Mouse (Mus musculus): ENCODE data around the gene Adgrg2. TPM values are rescaled to one million over a fixed set of nuclear protein-coding genes. Genes with fewer than 3 reads are reported as not detected.

Adgrg2 gene
- total and polyA plus RNA-seq, 3 experiments: not detected

- DNase-seq (ENCODE audit: extremely low read depth): no peak
- in situ Hi-C loops (cut with MboI; ENCODE audit: low pct_ligation_motif_present, low pct_unique_long_range_greater_than_20kb, low sequenced_read_pairs) (loop anchor here (25.0 kb wide), 2 partner anchors 239 to 611 kb away; no protein-coding TSS in a partner anchor), dilution Hi-C loops (cut with MboI; ENCODE audit: extremely low pct_ligation_motif_present, extremely low pct_unique_long_range_greater_than_20kb, low sequenced_read_pairs) (no loop called here)
- H3K79me2 ChIP-seq (replicated peaks; ENCODE audit: control insufficient read depth, extremely low read depth, insufficient read depth, poor library complexity, severe bottlenecking): no peaks in the 10 kb centered on the region
- H3K9ac ChIP-seq (ENCODE audit: insufficient read depth, low read depth): no peak overlapping the region
- H3K27ac ChIP-seq (ENCODE audit: insufficient read depth, low read depth): no peak overlapping the region
- no peaks in the 10 kb centered on the region; a peak in 1 of 4 replicates for H3K4me1 ChIP-seq (ENCODE audit: control insufficient read depth in 1 of 2, insufficient read depth in 2 of 2)
- H3K36me3 ChIP-seq (replicated peaks in 1 of 2; ENCODE audit: control insufficient read depth in 1 of 2, insufficient read depth in 1 of 2, low read length in 1 of 2): no peaks in the 10 kb centered on the region
- no peak overlapping the region for H3K4me3 ChIP-seq (replicated peaks in 1 of 3; ENCODE audit: low read depth in 2 of 3, low read length in 2 of 3, poor library complexity in 1 of 3)
- no peaks in the 10 kb centered on the region for H3K27me3 ChIP-seq (replicated peaks)
- no peaks in the 10 kb centered on the region for H3K9me3 ChIP-seq (replicated peaks; ENCODE audit: low read length)
- TF ChIP-seq JUN (IDR thresholded peaks at IDR 0.05; ENCODE audit: insufficient read depth, low read depth, low read length) (no peak), EP300 (IDR thresholded peaks at IDR 0.05; ENCODE audit: low read length) (no peak), CHD2 (IDR thresholded peaks at IDR 0.05; ENCODE audit: low read length) (no peak), UBTF (IDR thresholded peaks at IDR 0.05; ENCODE audit: low read depth, low read length) (no peak), ZKSCAN1 (IDR thresholded peaks at IDR 0.05; ENCODE audit: borderline replicate concordance, low read depth, low read length) (no peak), ZMIZ1 (IDR thresholded peaks at IDR 0.05; ENCODE audit: low read depth, low read length) (no peak), MAZ (IDR thresholded peaks at IDR 0.05; ENCODE audit: low read depth, low read length) (no peak)
- no peak overlapping the region for H3K4me2 ChIP-seq (ENCODE audit: insufficient read depth, low read depth, poor library complexity, severe bottlenecking)
Observed at GRCm38 (mm10) chrX:160426486-160426885, 36.0 kb downstream of the Adgrg2 start.

DNA sequence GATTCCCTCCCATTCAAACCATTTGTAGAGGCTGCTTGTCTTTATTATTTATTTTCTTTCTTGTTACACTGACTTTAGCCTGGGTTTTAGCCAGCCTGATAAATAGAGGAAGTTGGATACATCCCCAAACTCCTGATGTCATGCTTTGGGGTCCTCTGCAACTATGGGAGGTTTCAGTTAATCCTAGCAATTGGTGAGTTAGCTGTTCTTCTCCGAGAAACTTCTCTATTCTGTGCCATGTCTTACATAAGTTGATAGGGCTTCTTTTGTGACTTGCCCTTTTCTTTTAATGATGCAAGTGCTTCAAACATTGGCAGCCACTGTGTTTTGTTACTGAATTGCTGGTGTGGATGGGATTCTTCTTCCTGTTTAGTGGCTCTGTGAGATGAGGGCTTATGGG, 36.4 kb downstream of the Adgrg2 start:
- Histone ChIP-seq H3K9ac (ENCODE audit: insufficient read depth, low read depth) (no peak overlapping the region), H3K36me3 (replicated peaks in 1 of 2; ENCODE audit: control insufficient read depth in 1 of 2, insufficient read depth in 1 of 2, low read length in 1 of 2) (no peaks in the 10 kb centered on the region), H3K79me2 (replicated peaks; ENCODE audit: control insufficient read depth, extremely low read depth, insufficient read depth, poor library complexity, severe bottlenecking) (no peaks in the 10 kb centered on the region), H3K4me1 (ENCODE audit: control insufficient read depth in 1 of 2, insufficient read depth in 2 of 2) (no peaks in the 10 kb centered on the region; a peak in 1 of 4 replicates), H3K27ac (ENCODE audit: insufficient read depth, low read depth) (no peak overlapping the region), H3K9me3 (replicated peaks; ENCODE audit: low read length) (no peaks in the 10 kb centered on the region), H3K4me2 (ENCODE audit: insufficient read depth, low read depth, poor library complexity, severe bottlenecking) (no peak overlapping the region), H3K4me3 (replicated peaks in 1 of 3; ENCODE audit: low read depth in 2 of 3, low read length in 2 of 3, poor library complexity in 1 of 3) (no peak overlapping the region), H3K27me3 (replicated peaks) (no peaks in the 10 kb centered on the region)
- in situ Hi-C loops (cut with MboI; ENCODE audit: low pct_ligation_motif_present, low pct_unique_long_range_greater_than_20kb, low sequenced_read_pairs): loop anchor here (25.0 kb wide), 2 partner anchors 240 to 610 kb away; no protein-coding TSS in a partner anchor
- dilution Hi-C loops (cut with MboI; ENCODE audit: extremely low pct_ligation_motif_present, extremely low pct_unique_long_range_greater_than_20kb, low sequenced_read_pairs): no loop called here
- DNase-seq (ENCODE audit: extremely low read depth): no peak
- TF ChIP-seq MXI1 (IDR thresholded peaks at IDR 0.05; ENCODE audit: low read depth, low read length): no peak
- TF ChIP-seq NELFE (IDR thresholded peaks at IDR 0.05; ENCODE audit: low read depth, low read length): no peak
- TF ChIP-seq MYC (IDR thresholded peaks at IDR 0.05; ENCODE audit: low read depth, low read length): no peak
- no peak for TF ChIP-seq TBP (conservative IDR thresholded peaks at IDR 0.05; ENCODE audit: low read depth, low read length)
- TF ChIP-seq PAX5 (IDR thresholded peaks at IDR 0.05; ENCODE audit: low read length): no peak
- no peak for TF ChIP-seq KAT2A (IDR thresholded peaks at IDR 0.05; ENCODE audit: insufficient replicate concordance, low read length)
- no peak for TF ChIP-seq RAD21 (IDR thresholded peaks at IDR 0.05; ENCODE audit: low read depth, low read length)
- TF ChIP-seq RCOR1 (conservative IDR thresholded peaks at IDR 0.05; ENCODE audit: low read depth, low read length): no peak
- no peak for TF ChIP-seq NRF1 (IDR thresholded peaks at IDR 0.05; ENCODE audit: low read depth, low read length)
